Mouse (Mus musculus): Measurements from ENCODE around the gene Vstm2l.

- TF ChIP-seq CTCF (IDR thresholded peaks at IDR 0.05; ENCODE audit: low read depth) (no peak), EP300 (IDR thresholded peaks at IDR 0.05; ENCODE audit: low read depth) (no peak)
These were observed 550 bp downstream of the Vstm2l start for GRCm38 (mm10) chr2:157914889-157915517.

All from liver, embryonic 14.5 days (tissue).